Mouse (Mus musculus) intestine, embryonic 14.5 days (tissue): ENCODE measurements at regions not wholly inside any gene's neighbourhood (a gene's known extent, or its start where the extent isn't known, plus 50 kb on each side); places are given as distances from the start of the nearest gene placed in this dataset.

Experiments
- ATAC-seq: fragments of 200-750 bp; cut with Nextera tagmentation; replicated peaks from 2 replicates; pipeline ENCODE4 v1.8.0; 2017; ENCODE audit warnings: low read depth, moderate number of reproducible peaks, moderate TSS enrichment, moderate library complexity; ENCODE audit not compliant: low FRiP score, low TSS enrichment
- DNase-seq: peaks from one replicate; pipeline ENCODE4 v3.0.0-alpha.2; 2018; ENCODE audit warnings: low spot score
- H3K27ac ChIP-seq: fragments of 300-500 bp; sonication (generic); 2 replicates; pipeline ENCODE4 v1.5.1; 2014; ENCODE audit warnings: low read depth, mild to moderate bottlenecking, control low read depth
- H3K27me3 ChIP-seq: fragments of 300-500 bp; sonication (generic); replicated peaks from 2 replicates; pipeline ENCODE4 v1.6.1; 2014; ENCODE audit warnings: low read length, control low read depth; ENCODE audit not compliant: control insufficient read depth, insufficient read depth
- H3K36me3 ChIP-seq: fragments of 300-500 bp; sonication (generic); 2 replicates; pipeline ENCODE4 v1.6.1; 2014; ENCODE audit warnings: low read length, control low read depth; ENCODE audit not compliant: control insufficient read depth, insufficient read depth
- H3K4me1 ChIP-seq: fragments of 300-500 bp; sonication (generic); replicated peaks from 2 replicates; pipeline ENCODE4 v1.6.1; 2014; ENCODE audit warnings: low read length, control low read depth, mixed read lengths; ENCODE audit not compliant: control insufficient read depth, insufficient read depth
- H3K4me2 ChIP-seq: fragments of 300-500 bp; sonication (generic); 2 replicates; pipeline ENCODE4 v1.6.1; 2014; ENCODE audit warnings: low read length
- H3K4me3 ChIP-seq: fragments of 300-500 bp; sonication (generic); 2 replicates; pipeline ENCODE4 v1.5.1; 2014; ENCODE audit warnings: low read depth, low read length, control low read depth, mixed read lengths
- H3K9ac ChIP-seq: fragments of 300-500 bp; sonication (generic); 2 replicates; pipeline ENCODE4 v1.6.1; 2014; ENCODE audit warnings: mild to moderate bottlenecking, low read length
- H3K9me3 ChIP-seq: fragments of 300-500 bp; sonication (generic); 2 replicates; pipeline ENCODE4 v1.6.1; 2016; ENCODE audit warnings: low read length, control low read depth; ENCODE audit not compliant: control insufficient read depth
- WGBS: fragments of 180-500 bp; shearing (Covaris S2); extraction: QIAGEN DNeasy Blood & Tissue Kit; methylation state at CpG from one replicate; pipeline ENCODE4 v1.1.7; 2014; 5-methylcytosine and 5-hydroxymethylcytosine counted together

GRCm38 (mm10) chr4:153727273-153727672 is 229.8 kb upstream of the A430005L14Rik start:
- WGBS: 77% methylated on average over 10 of the region's 10 CpGs
- ATAC-seq (no peak), DNase-seq (no peak)
- no peak overlapping the region for H3K27ac ChIP-seq
- H3K9ac ChIP-seq: no peak overlapping the region
- no peaks in the 10 kb centered on the region for H3K27me3 ChIP-seq
- H3K36me3 ChIP-seq: no peaks in the 10 kb centered on the region
- no peaks in the 10 kb centered on the region for H3K4me1 ChIP-seq
- H3K4me3 ChIP-seq: no peak overlapping the region
- no peak overlapping the region for H3K4me2 ChIP-seq
- no peaks in the 10 kb centered on the region for H3K9me3 ChIP-seq

GRCm38 (mm10) chr4:153727896-153728422 is 229.1 kb upstream of the A430005L14Rik start:
- Histone ChIP-seq H3K9me3 (no peaks in the 10 kb centered on the region), H3K27me3 (no peaks in the 10 kb centered on the region), H3K9ac (no peak overlapping the region), H3K4me2 (no peak overlapping the region), H3K36me3 (no peaks in the 10 kb centered on the region), H3K4me3 (no peak overlapping the region), H3K27ac (no peak overlapping the region), H3K4me1 (no peaks in the 10 kb centered on the region)
- DNase-seq (no peak), ATAC-seq (no peak)
- 50% methylated on average over 10 of the region's 10 CpGs for WGBS

GRCm38 (mm10) chr4:153738088-153738487 is 218.9 kb upstream of the A430005L14Rik start:
- no peaks in the 10 kb centered on the region for H3K4me1 ChIP-seq
- no peaks in the 10 kb centered on the region for H3K36me3 ChIP-seq
- H3K9me3 ChIP-seq: no peaks in the 10 kb centered on the region
- ATAC-seq (peak; percentile 68; the same call in 1 of the 2 replicates), DNase-seq (no peak)
- H3K27me3 ChIP-seq: no peaks in the 10 kb centered on the region
- H3K4me2 ChIP-seq: no peak overlapping the region
- no peak overlapping the region for H3K9ac ChIP-seq
- H3K27ac ChIP-seq: no peak overlapping the region
- no peak overlapping the region for H3K4me3 ChIP-seq
- WGBS: 82% methylated on average over 11 of the region's 11 CpGs

- no peak overlapping the region for H3K9ac ChIP-seq
- H3K27ac ChIP-seq: no peak overlapping the region
- no peak for ATAC-seq
- no peaks in the 10 kb centered on the region for H3K4me1 ChIP-seq
- DNase-seq: no peak
- no peaks in the 10 kb centered on the region for H3K27me3 ChIP-seq
- WGBS: 83% methylated on average over 10 of the region's 10 CpGs
- no peak overlapping the region for H3K4me3 ChIP-seq
- no peaks in the 10 kb centered on the region for H3K9me3 ChIP-seq
- no peak overlapping the region for H3K4me2 ChIP-seq
- H3K36me3 ChIP-seq: no peaks in the 10 kb centered on the region
Measured at GRCm38 (mm10) chr4:153742241-153742640, 214.8 kb upstream of the A430005L14Rik start.

GRCm38 (mm10) chr4:153752791-153753190 is 204.2 kb upstream of the A430005L14Rik start:
- Histone ChIP-seq H3K36me3 (no peaks in the 10 kb centered on the region), H3K4me3 (no peak overlapping the region), H3K9ac (no peak overlapping the region), H3K4me2 (no peak overlapping the region), H3K4me1 (no peaks in the 10 kb centered on the region), H3K27me3 (no peaks in the 10 kb centered on the region), H3K9me3 (no peaks in the 10 kb centered on the region), H3K27ac (no peak overlapping the region)
- ATAC-seq (no peak), DNase-seq (no peak)
- 85% methylated on average over 6 of the region's 6 CpGs for WGBS

GRCm38 (mm10) chr4:153758323-153758722 is 198.7 kb upstream of the A430005L14Rik start:
- ATAC-seq (no peak), DNase-seq (no peak)
- Histone ChIP-seq H3K36me3 (no peaks in the 10 kb centered on the region), H3K4me3 (no peak overlapping the region), H3K4me1 (no peaks in the 10 kb centered on the region), H3K27ac (no peak overlapping the region), H3K9me3 (no peaks in the 10 kb centered on the region), H3K9ac (no peak overlapping the region), H3K27me3 (no peaks in the 10 kb centered on the region), H3K4me2 (no peak overlapping the region)
- WGBS: 85% methylated on average over 6 of the region's 6 CpGs

GRCm38 (mm10) chr4:153758781-153759180 is 198.3 kb upstream of the A430005L14Rik start:
- ATAC-seq: no peak
- Histone ChIP-seq H3K27me3 (no peaks in the 10 kb centered on the region), H3K4me2 (no peak overlapping the region), H3K27ac (no peak overlapping the region), H3K9me3 (no peaks in the 10 kb centered on the region), H3K9ac (no peak overlapping the region), H3K4me3 (no peak overlapping the region), H3K4me1 (no peaks in the 10 kb centered on the region), H3K36me3 (no peaks in the 10 kb centered on the region)
- WGBS: 53% methylated on average over 8 of the region's 8 CpGs
- no peak for DNase-seq

GRCm38 (mm10) chr4:153760934-153761333 is 196.1 kb upstream of the A430005L14Rik start:
- Histone ChIP-seq H3K4me1 (no peaks in the 10 kb centered on the region), H3K9me3 (no peaks in the 10 kb centered on the region), H3K4me2 (no peak overlapping the region), H3K36me3 (no peaks in the 10 kb centered on the region), H3K27me3 (no peaks in the 10 kb centered on the region), H3K4me3 (no peak overlapping the region), H3K9ac (no peak overlapping the region), H3K27ac (no peak overlapping the region)
- WGBS: 85% methylated on average over 4 of the region's 4 CpGs
- ATAC-seq: no peak
- no peak for DNase-seq

- Histone ChIP-seq H3K36me3 (no peaks in the 10 kb centered on the region), H3K9me3 (no peaks in the 10 kb centered on the region), H3K4me1 (no peaks in the 10 kb centered on the region), H3K27me3 (no peaks in the 10 kb centered on the region), H3K4me2 (no peak overlapping the region), H3K9ac (no peak overlapping the region), H3K4me3 (no peak overlapping the region), H3K27ac (no peak overlapping the region)
- DNase-seq: no peak
- WGBS: 83% methylated on average over 10 of the region's 10 CpGs
- no peak for ATAC-seq
Measured at GRCm38 (mm10) chr4:153763413-153763812, 193.6 kb upstream of the A430005L14Rik start.
